Mouse (Mus musculus): ENCODE results near the gene Ralb. TPM values are rescaled to one million over a fixed set of nuclear protein-coding genes. Genes with fewer than 3 reads are reported as not detected.

The Ralb gene
- polyA plus RNA-seq, 1 experiment from 2014 or later = 134 TPM

- peak; percentile 60; the same call in 1 of the 2 replicates for ATAC-seq (replicated peaks; ENCODE audit: insufficient number of reproducible peaks, insufficient read depth, low FRiP score, low read depth)
- peak overlapping the region; percentile 54 for H3K4me2 ChIP-seq
- H3K4me3 ChIP-seq = peak overlapping the region; percentile 16
- peak overlapping the region; percentile 76 for H3K27ac ChIP-seq
- peaks cover 50% of the 10 kb centered on the region for H3K4me1 ChIP-seq (replicated peaks)
- peak overlapping the region; percentile 12; the same call in 1 of the 2 replicates for H3K9ac ChIP-seq
- no peaks in the 10 kb centered on the region for H3K27me3 ChIP-seq
- 12% methylated on average over 11 of the region's 11 CpGs for WGBS
- no peaks in the 10 kb centered on the region for H3K9me3 ChIP-seq (replicated peaks)
- H3K36me3 ChIP-seq = no peaks in the 10 kb centered on the region
Measured at GRCm38 (mm10) chr1:119492097-119492496, 12.5 kb downstream of the Ralb start.

DNA sequence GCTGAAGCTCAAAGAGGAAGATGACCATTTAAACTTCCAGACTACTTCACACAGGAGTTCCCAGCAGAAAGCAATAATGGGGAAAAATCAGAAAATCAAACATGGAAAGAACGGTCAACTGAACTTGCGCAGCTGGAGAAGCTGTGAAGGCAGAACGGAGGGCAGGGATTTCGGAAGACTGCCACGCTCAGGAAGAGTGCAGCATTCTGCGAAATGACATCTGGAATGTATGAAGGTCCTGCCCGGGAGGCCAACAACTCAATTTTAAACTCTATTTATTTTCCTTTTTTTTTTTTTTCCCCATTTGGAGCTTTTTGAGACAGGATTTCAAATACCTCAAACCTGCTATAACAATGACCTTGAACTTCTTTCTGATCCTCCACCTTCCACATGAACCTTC, 13.8 kb downstream of the Ralb start:
- Histone ChIP-seq H3K4me2 (no peak overlapping the region), H3K27ac (no peak overlapping the region), H3K4me1 (replicated peaks) (peaks cover 55% of the 10 kb centered on the region), H3K9ac (no peak overlapping the region), H3K36me3 (no peaks in the 10 kb centered on the region), H3K27me3 (no peaks in the 10 kb centered on the region), H3K9me3 (replicated peaks) (no peaks in the 10 kb centered on the region), H3K4me3 (no peak overlapping the region)
- WGBS = 82% methylated on average over 7 of the region's 7 CpGs
- ATAC-seq (replicated peaks; ENCODE audit: insufficient number of reproducible peaks, insufficient read depth, low FRiP score, low read depth) = no peak

DNA sequence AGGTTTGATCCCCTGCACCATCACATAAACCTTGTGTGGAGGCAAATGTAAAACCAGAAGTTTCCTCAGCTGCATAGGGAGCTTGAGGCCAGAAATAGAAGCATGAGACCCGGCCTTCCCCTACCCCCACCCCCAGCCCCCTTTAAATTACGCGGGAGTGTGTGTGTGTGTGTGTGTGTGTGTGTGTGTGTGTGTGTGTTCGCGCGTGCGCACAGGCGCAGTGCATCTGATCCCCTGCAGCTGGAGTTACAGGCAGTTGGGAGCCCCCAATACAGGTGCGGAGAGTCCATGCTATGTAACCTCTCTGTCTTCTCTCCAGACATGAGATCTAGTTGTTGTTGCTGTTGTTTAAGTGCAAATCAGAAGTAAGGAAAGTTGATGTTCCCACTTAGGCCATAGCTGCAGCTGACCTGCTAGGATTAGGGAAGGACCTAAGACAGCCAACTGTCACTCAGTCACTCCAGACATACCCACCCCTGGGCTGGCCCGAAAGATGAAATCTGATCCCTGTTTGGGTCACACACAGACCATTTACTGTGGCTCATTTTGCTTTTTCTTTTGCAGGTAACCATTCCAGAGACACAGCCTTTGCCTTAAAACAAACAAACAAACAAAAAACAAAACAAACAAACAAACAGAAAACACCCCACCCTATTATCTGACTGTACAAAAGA, 16.5 kb downstream of the Ralb start:
- Histone ChIP-seq H3K27me3 (no peaks in the 10 kb centered on the region), H3K27ac (no peak overlapping the region), H3K4me2 (no peak overlapping the region), H3K36me3 (no peaks in the 10 kb centered on the region), H3K4me1 (replicated peaks) (peaks cover 63% of the 10 kb centered on the region), H3K9me3 (replicated peaks) (no peaks in the 10 kb centered on the region), H3K9ac (no peak overlapping the region), H3K4me3 (no peak overlapping the region)
- WGBS = 38% methylated on average over 10 of the region's 10 CpGs
- ATAC-seq (replicated peaks; ENCODE audit: insufficient number of reproducible peaks, insufficient read depth, low FRiP score, low read depth) = no peak

DNA sequence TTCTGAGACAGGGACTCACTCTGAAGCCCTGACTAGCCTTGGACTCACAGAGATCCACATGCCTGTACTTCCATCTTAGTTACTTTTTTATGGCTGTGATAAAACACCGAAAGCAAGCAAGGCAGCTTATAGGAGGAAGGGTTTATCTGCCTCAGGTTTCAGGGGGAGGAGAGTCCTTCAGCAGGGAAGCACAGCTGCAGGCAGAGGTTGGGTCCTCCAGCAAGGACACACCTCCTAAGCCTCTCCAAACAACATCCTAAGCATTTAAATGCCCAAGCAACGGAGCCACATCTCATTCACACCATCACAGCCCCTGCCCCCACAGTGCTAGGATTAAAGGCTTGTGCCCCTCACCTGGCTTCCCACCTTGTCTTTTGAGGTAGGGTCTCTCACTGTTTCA, 18.8 kb downstream of the Ralb start:
- peaks cover 16% of the 10 kb centered on the region for H3K36me3 ChIP-seq
- 29% methylated on average over 2 of the region's 2 CpGs for WGBS
- 0 out of 2 replicates have a peak overlapping the region, but pooled peaks have one; percentile 13 for H3K27ac ChIP-seq
- no peak overlapping the region for H3K4me3 ChIP-seq
- no peak for ATAC-seq (replicated peaks; ENCODE audit: insufficient number of reproducible peaks, insufficient read depth, low FRiP score, low read depth)
- no peak overlapping the region for H3K4me2 ChIP-seq
- no peaks in the 10 kb centered on the region for H3K9me3 ChIP-seq (replicated peaks)
- H3K27me3 ChIP-seq = no peaks in the 10 kb centered on the region
- H3K9ac ChIP-seq = no peak overlapping the region
- peaks cover 45% of the 10 kb centered on the region for H3K4me1 ChIP-seq (replicated peaks)

- Histone ChIP-seq H3K4me2 (no peak overlapping the region), H3K9ac (no peak overlapping the region), H3K4me3 (no peak overlapping the region), H3K9me3 (replicated peaks) (no peaks in the 10 kb centered on the region), H3K27me3 (no peaks in the 10 kb centered on the region), H3K4me1 (replicated peaks) (peaks cover 42% of the 10 kb centered on the region), H3K27ac (no peak overlapping the region), H3K36me3 (peaks cover 20% of the 10 kb centered on the region)
- ATAC-seq (replicated peaks; ENCODE audit: insufficient number of reproducible peaks, insufficient read depth, low FRiP score, low read depth) = no peak
- 59% methylated on average over 3 of the region's 3 CpGs for WGBS
Measured at GRCm38 (mm10) chr1:119484457-119484856, 20.1 kb downstream of the Ralb start.

GRCm38 (mm10) chr1:119482891-119483290, 21.7 kb downstream of the Ralb start:
- WGBS = 68% methylated on average over 3 of the region's 3 CpGs
- Histone ChIP-seq H3K4me2 (no peak overlapping the region), H3K27me3 (no peaks in the 10 kb centered on the region), H3K36me3 (peaks cover 20% of the 10 kb centered on the region), H3K9me3 (replicated peaks) (no peaks in the 10 kb centered on the region), H3K4me3 (no peak overlapping the region), H3K4me1 (replicated peaks) (peaks cover 35% of the 10 kb centered on the region), H3K9ac (no peak overlapping the region), H3K27ac (no peak overlapping the region)
- no peak for ATAC-seq (replicated peaks; ENCODE audit: insufficient number of reproducible peaks, insufficient read depth, low FRiP score, low read depth)

DNA sequence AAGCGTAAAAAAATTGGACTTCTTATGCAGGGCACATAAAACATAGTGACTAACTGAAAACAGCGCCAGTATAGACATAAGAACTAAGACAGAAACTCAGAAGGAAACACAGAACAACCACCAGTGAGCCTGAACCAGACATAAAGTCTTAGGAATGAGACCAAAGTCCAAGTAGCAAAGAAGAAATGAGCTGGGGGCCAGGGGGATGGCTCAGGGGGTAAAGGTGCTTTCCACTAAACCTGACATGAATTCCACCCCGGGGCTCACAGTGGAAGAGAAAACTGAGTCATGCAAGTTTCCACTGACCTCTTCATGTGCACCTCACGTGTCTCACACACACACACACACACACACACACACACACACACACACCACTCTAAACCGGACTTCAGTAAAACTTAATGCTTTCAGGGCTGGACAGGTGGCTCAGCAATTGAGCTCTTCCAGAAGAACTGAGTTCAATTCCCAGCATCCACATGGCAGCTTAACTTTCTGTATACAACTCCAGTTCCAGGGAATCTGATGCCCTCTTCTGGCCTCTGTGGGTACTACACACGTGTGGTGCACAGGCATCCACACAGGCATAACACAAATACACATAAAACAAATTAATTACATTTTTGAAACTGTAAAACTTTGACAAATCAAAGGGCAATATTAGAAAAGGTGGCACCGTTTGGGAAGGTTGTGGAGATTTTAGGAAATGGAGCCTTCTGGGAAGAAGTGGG, 23.2 kb downstream of the Ralb start:
- 94% methylated on average over 7 of the region's 7 CpGs for whole genome bisulfite sequencing
- Histone ChIP-seq H3K27ac (no peak overlapping the region), H3K4me2 (no peak overlapping the region), H3K9me3 (replicated peaks) (no peaks in the 10 kb centered on the region), H3K4me3 (no peak overlapping the region), H3K9ac (no peak overlapping the region), H3K27me3 (no peaks in the 10 kb centered on the region), H3K36me3 (peaks cover 31% of the 10 kb centered on the region), H3K4me1 (replicated peaks) (peaks cover 28% of the 10 kb centered on the region)
- ATAC-seq (replicated peaks; ENCODE audit: insufficient number of reproducible peaks, insufficient read depth, low FRiP score, low read depth) = no peak

- H3K9ac ChIP-seq = no peak overlapping the region
- no peak overlapping the region for H3K27ac ChIP-seq
- peaks cover 21% of the 10 kb centered on the region for H3K4me1 ChIP-seq (replicated peaks)
- no peaks in the 10 kb centered on the region for H3K27me3 ChIP-seq
- H3K4me3 ChIP-seq = no peak overlapping the region
- no peak overlapping the region for H3K4me2 ChIP-seq
- WGBS = 93% methylated on average over 8 of the region's 8 CpGs
- peaks cover 38% of the 10 kb centered on the region for H3K36me3 ChIP-seq
- ATAC-seq (replicated peaks; ENCODE audit: insufficient number of reproducible peaks, insufficient read depth, low FRiP score, low read depth) = no peak
- H3K9me3 ChIP-seq (replicated peaks) = no peaks in the 10 kb centered on the region
Measured at GRCm38 (mm10) chr1:119480678-119481077, 23.9 kb downstream of the Ralb start.

GRCm38 (mm10) chr1:119479641-119480040, 25.0 kb downstream of the Ralb start:
- H3K4me2 ChIP-seq = no peak overlapping the region
- 64% methylated on average over 4 of the region's 4 CpGs for WGBS
- no peaks in the 10 kb centered on the region for H3K9me3 ChIP-seq (replicated peaks)
- ATAC-seq (replicated peaks; ENCODE audit: insufficient number of reproducible peaks, insufficient read depth, low FRiP score, low read depth) = no peak
- H3K27me3 ChIP-seq = no peaks in the 10 kb centered on the region
- no peak overlapping the region for H3K4me3 ChIP-seq
- H3K9ac ChIP-seq = no peak overlapping the region
- no peak overlapping the region for H3K27ac ChIP-seq
- H3K36me3 ChIP-seq = peaks cover 48% of the 10 kb centered on the region
- peaks cover 17% of the 10 kb centered on the region for H3K4me1 ChIP-seq (replicated peaks)

- H3K27ac ChIP-seq = no peak overlapping the region
- peaks cover 53% of the 10 kb centered on the region for H3K36me3 ChIP-seq
- H3K4me2 ChIP-seq = no peak overlapping the region
- no peak for ATAC-seq (replicated peaks; ENCODE audit: insufficient number of reproducible peaks, insufficient read depth, low FRiP score, low read depth)
- H3K9ac ChIP-seq = no peak overlapping the region
- 62% methylated on average over 7 of the region's 7 CpGs for WGBS
- no peaks in the 10 kb centered on the region for H3K9me3 ChIP-seq (replicated peaks)
- no peaks in the 10 kb centered on the region for H3K27me3 ChIP-seq
- H3K4me3 ChIP-seq = no peak overlapping the region
- H3K4me1 ChIP-seq (replicated peaks) = peaks cover 17% of the 10 kb centered on the region
Measured at GRCm38 (mm10) chr1:119476905-119477353, 27.7 kb downstream of the Ralb start.

GRCm38 (mm10) chr1:119474671-119475070, 29.9 kb downstream of the Ralb start:
- 83% methylated on average over 7 of the region's 7 CpGs for WGBS

More at GRCm38 (mm10) chr1:119474671-119475070, 29.9 kb downstream of the Ralb start:
- Histone ChIP-seq H3K36me3 (peaks cover 60% of the 10 kb centered on the region), H3K4me3 (no peak overlapping the region), H3K4me2 (no peak overlapping the region), H3K27ac (no peak overlapping the region), H3K27me3 (no peaks in the 10 kb centered on the region), H3K4me1 (replicated peaks) (peaks cover 19% of the 10 kb centered on the region), H3K9ac (no peak overlapping the region), H3K9me3 (replicated peaks) (no peaks in the 10 kb centered on the region)
- ATAC-seq (replicated peaks; ENCODE audit: insufficient number of reproducible peaks, insufficient read depth, low FRiP score, low read depth) = no peak
